Mouse (Mus musculus) heart, embryonic 13.5 days (tissue): Measurements from ENCODE around the gene Ampd3. TPM values are rescaled to one million over a fixed set of nuclear protein-coding genes. Genes with fewer than 3 reads are reported as not detected.

Source experiments
- ATAC-seq: fragments of 200-750 bp; cut with Nextera tagmentation; 2 replicates; pipeline ENCODE4 v1.8.0; 2017; ENCODE audit warnings: moderate TSS enrichment; ENCODE audit not compliant: insufficient number of reproducible peaks, low FRiP score, low TSS enrichment; ENCODE audit errors: extremely low read depth
- H3K27ac ChIP-seq: fragments of 300-500 bp; sonication (generic); replicated peaks from 2 replicates; pipeline ENCODE4 v1.5.1; 2015; ENCODE audit warnings: moderate library complexity, mild to moderate bottlenecking, inconsistent platforms
- H3K27me3 ChIP-seq: fragments of 300-500 bp; sonication (generic); replicated peaks from 2 replicates; pipeline ENCODE4 v1.6.1; 2015; ENCODE audit warnings: mild to moderate bottlenecking, inconsistent platforms
- H3K36me3 ChIP-seq: fragments of 300-500 bp; sonication (generic); 2 replicates; pipeline ENCODE4 v1.6.1; 2015; ENCODE audit warnings: mild to moderate bottlenecking, inconsistent platforms
- H3K4me1 ChIP-seq: fragments of 300-500 bp; sonication (generic); 2 replicates; pipeline ENCODE4 v1.6.1; 2015; ENCODE audit warnings: inconsistent platforms
- H3K4me2 ChIP-seq: fragments of 300-500 bp; sonication (generic); 2 replicates; pipeline ENCODE4 v1.6.1; 2015; ENCODE audit warnings: inconsistent platforms, mild to moderate bottlenecking, moderate library complexity
- H3K4me3 ChIP-seq: fragments of 300-500 bp; sonication (generic); 2 replicates; pipeline ENCODE4 v1.5.1; 2015; ENCODE audit warnings: moderate library complexity, mild to moderate bottlenecking, inconsistent platforms
- H3K9ac ChIP-seq: fragments of 300-500 bp; sonication (generic); 2 replicates; pipeline ENCODE4 v1.6.1; 2015; ENCODE audit warnings: inconsistent platforms, mild to moderate bottlenecking, moderate library complexity
- H3K9me3 ChIP-seq: fragments of 300-500 bp; sonication (generic); 2 replicates; pipeline ENCODE4 v1.6.1; 2016; ENCODE audit warnings: inconsistent platforms
- WGBS: fragments of 180-500 bp; shearing (Covaris S2); methylation state at CpG from one replicate; pipeline ENCODE4 v1.1.7; 2015; ENCODE audit warnings: mixed read lengths; 5-methylcytosine and 5-hydroxymethylcytosine counted together
- polyA plus RNA-seq: library from polyadenylated mRNA; unstranded; fragments of >200 nt; fragmentation: Nextera tagmentation; extraction: Ambion mirVana; gene quantifications from 2 replicates; pipeline ENCODE4 v1.2.1, GENCODE M21; 2015

Gene Ampd3
- polyA plus RNA-seq, 1 experiment from 2014 or later: 5.1 TPM

DNA sequence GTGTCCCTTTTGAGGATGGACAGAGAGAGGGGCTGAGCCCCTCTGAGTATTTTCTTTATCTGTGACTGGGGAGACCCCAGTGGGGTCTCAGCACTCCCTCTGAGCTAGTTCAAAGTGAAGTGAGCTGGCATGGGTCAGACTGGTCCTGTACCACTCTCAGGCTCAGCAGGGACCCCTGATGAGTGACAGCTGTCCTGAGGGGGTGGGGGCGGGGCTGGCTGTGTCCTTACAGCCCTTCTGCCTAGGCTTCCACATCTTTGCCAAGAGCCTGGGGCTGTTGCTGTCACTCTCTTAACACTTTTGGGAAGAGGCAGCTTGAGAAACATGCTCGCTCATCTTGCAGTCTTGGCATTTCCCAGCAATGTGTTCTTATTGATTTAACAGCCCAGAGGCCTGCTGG is 27.8 kb upstream of the Ampd3 start:
- Histone ChIP-seq H3K9me3 (peaks cover 7% of the 10 kb centered on the region; the same call in 1 of the 2 replicates), H3K27ac (no peak overlapping the region), H3K36me3 (no peaks in the 10 kb centered on the region), H3K4me3 (no peak overlapping the region), H3K4me1 (peaks cover 4% of the 10 kb centered on the region), H3K27me3 (no peaks in the 10 kb centered on the region), H3K9ac (no peak overlapping the region), H3K4me2 (no peak overlapping the region)
- WGBS: 55% methylated on average over 2 of the region's 2 CpGs
- no peak for ATAC-seq

DNA sequence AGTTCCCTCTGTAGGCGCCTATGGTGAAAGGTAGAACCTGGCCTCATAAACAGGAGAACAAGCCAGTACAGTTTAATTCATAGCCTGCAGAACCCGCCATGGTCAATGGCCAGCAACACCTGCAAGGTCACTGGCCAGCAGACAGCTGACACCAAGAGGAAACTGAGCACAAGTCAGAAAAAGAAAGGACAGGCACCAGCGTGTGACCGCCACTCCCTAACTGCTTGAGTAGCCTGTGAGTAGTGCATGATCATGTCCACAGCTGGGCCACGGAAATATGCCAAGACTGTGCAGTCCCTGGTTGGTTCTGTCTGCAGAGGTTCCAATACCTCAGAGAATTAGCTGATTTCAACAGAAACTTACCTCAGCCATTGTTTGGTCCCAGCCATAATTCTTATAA is 26.0 kb upstream of the Ampd3 start:
- ATAC-seq: no peak
- no peaks in the 10 kb centered on the region for H3K9me3 ChIP-seq
- WGBS: 79% methylated on average over 5 of the region's 5 CpGs

DNA sequence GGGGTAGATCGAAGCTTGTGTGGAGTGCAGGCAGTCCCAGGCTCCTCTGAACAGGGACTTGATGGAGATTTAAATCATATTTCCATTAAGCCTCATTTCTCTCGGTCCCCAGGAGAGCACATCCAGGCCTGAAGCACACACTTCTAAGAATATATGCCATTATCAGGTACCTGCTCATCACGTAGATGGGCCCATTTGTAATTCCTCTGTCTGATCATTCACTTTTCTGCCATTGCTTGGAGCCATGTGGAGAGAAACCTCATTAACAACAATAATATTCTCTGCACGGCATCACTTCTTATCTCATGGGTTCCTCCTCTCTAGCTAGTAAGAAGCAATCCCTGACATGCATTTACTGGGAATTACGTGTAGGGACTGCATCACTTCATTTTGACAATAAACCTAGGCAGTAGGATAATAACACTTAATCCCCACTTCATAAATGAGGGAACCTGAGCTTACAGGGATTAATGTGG is 21.9 kb upstream of the Ampd3 start:
- no peaks in the 10 kb centered on the region; the same call in 1 of the 2 replicates for H3K27me3 ChIP-seq
- 67% methylated on average over 5 of the region's 5 CpGs for WGBS
- no peak overlapping the region for H3K4me3 ChIP-seq
- H3K4me1 ChIP-seq: no peaks in the 10 kb centered on the region
- no peak overlapping the region for H3K9ac ChIP-seq
- H3K36me3 ChIP-seq: no peaks in the 10 kb centered on the region
- H3K4me2 ChIP-seq: no peak overlapping the region
- ATAC-seq: no peak
- no peak overlapping the region for H3K27ac ChIP-seq
- H3K9me3 ChIP-seq: no peaks in the 10 kb centered on the region

More for the DNA sequence above, 26.0 kb upstream of the Ampd3 start:
- Histone ChIP-seq H3K36me3 (no peaks in the 10 kb centered on the region), H3K9ac (no peak overlapping the region), H3K27me3 (no peaks in the 10 kb centered on the region; the same call in 1 of the 2 replicates), H3K27ac (no peak overlapping the region), H3K4me2 (no peak overlapping the region), H3K4me1 (peaks cover 4% of the 10 kb centered on the region), H3K4me3 (no peak overlapping the region)

DNA sequence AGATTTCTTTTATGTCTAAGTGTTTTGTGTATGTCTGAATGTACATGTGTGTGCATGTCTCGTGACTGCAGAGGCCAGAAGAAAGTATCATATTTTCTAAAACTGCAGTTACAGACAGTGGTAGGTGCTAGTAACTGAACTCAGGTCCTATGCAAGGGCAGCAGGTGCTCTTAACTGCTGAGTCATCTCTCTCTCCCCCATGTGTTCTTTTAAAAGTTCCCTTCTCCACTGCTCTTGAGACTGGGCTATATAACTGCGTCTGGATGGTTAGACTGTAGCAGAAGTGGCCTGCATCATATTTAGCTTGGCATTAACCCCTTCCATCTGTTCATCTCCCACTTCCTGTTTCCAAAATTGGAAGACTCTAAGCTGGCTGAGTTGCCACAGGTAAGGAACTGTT is 21.2 kb upstream of the Ampd3 start:
- Histone ChIP-seq H3K9ac (no peak overlapping the region), H3K4me2 (no peak overlapping the region), H3K4me1 (no peaks in the 10 kb centered on the region), H3K4me3 (no peak overlapping the region), H3K27ac (no peak overlapping the region), H3K36me3 (no peaks in the 10 kb centered on the region), H3K9me3 (no peaks in the 10 kb centered on the region), H3K27me3 (no peaks in the 10 kb centered on the region; the same call in 1 of the 2 replicates)
- no peak for ATAC-seq
- WGBS: 50% methylated on average over 2 of the region's 2 CpGs

DNA sequence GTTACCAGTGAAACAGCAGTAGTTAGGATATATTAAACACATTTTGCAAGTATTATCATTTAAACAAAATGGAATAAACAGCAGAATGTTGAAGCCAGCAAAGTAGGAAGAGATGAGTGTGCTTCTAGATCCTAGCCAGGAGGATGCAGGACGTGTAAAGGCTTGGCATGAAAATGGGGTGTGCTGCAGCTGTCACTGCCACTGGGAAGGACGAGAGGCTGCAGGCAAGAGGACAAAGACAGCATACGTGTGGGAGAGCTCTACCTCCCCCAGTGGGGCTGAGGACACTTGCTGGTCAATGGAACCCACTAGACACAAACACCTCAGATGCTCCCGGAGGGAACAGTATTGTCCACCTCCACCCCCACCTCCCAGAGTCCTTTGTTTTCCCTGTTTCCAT is 17.2 kb upstream of the Ampd3 start:
- Histone ChIP-seq H3K27me3 (no peaks in the 10 kb centered on the region; the same call in 1 of the 2 replicates), H3K4me2 (no peak overlapping the region), H3K4me3 (no peak overlapping the region), H3K36me3 (no peaks in the 10 kb centered on the region), H3K27ac (no peak overlapping the region), H3K9me3 (no peaks in the 10 kb centered on the region), H3K9ac (no peak overlapping the region), H3K4me1 (no peaks in the 10 kb centered on the region)
- 55% methylated on average over 4 of the region's 4 CpGs for WGBS
- no peak for ATAC-seq

DNA sequence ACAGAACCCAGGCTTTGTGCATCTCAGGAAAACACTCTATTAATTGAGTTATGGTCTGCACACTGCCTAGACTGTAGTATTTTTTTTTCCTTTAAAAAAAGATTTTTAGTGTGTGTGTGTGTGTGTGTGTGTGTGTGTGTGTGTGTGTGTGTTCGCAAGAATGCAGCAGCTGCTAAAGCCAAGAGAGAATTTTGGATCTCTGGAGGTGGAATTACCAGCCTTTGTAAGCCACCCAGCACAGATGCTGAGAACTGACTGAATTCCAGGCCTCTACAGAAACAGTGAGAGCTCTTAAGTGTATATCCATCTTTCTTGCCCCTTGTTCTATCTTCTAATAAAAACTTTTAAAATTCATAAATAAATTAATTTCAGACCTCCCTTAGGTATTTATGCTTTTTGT is 16.4 kb upstream of the Ampd3 start:
- Histone ChIP-seq H3K9ac (no peak overlapping the region), H3K4me2 (no peak overlapping the region), H3K9me3 (no peaks in the 10 kb centered on the region), H3K4me3 (no peak overlapping the region), H3K27ac (no peak overlapping the region), H3K4me1 (no peaks in the 10 kb centered on the region), H3K36me3 (no peaks in the 10 kb centered on the region), H3K27me3 (no peaks in the 10 kb centered on the region)
- ATAC-seq: no peak
- 40% methylated on average over 1 of the region's 1 CpGs for WGBS

DNA sequence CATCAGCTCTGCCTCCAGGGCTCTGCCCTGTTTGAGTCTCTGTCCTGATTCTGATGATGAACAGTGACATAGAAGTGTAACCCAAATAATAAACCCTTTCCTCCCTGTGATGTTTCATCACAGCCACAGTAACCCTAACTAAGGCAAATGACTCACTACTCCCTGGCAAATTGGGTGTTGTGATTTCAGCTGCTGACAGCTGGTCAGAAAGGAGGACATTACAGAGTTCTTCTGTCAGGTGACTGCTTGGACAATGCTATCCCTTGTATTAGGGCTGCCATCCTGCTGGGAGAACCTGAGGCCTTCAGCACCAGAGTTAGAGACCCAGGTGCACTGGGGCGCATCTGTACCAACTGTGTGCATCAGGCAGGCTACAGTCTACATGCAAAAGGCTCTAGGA is 14.7 kb upstream of the Ampd3 start:
- no peak overlapping the region for H3K4me2 ChIP-seq
- 83% methylated on average over 1 of the region's 1 CpGs for WGBS
- H3K4me1 ChIP-seq: no peaks in the 10 kb centered on the region
- no peaks in the 10 kb centered on the region for H3K9me3 ChIP-seq
- no peak for ATAC-seq
- no peak overlapping the region for H3K9ac ChIP-seq
- no peaks in the 10 kb centered on the region for H3K36me3 ChIP-seq
- no peak overlapping the region for H3K4me3 ChIP-seq
- H3K27ac ChIP-seq: no peak overlapping the region
- no peaks in the 10 kb centered on the region for H3K27me3 ChIP-seq

DNA sequence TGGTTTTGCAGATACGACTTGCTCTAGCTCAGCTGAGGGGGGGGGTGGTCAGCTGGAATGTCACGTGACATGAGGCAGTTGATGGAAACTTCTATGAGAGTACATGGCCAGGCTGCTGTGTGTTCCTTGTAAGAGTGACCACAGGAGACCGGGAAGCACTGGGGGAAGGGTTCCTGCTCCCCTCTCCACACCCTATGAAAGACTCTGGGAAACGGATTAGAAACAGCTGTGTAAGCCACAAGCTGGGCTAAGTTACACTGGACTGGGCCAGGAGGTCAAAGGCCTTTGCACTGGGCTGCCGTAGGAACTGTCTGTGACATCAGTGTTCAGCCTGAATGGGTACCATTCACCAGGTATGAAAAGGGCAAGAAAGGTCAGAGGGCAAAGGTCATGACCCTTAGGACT is 14.1 kb upstream of the Ampd3 start:
- H3K36me3 ChIP-seq: no peaks in the 10 kb centered on the region
- H3K27ac ChIP-seq: no peak overlapping the region
- H3K27me3 ChIP-seq: no peaks in the 10 kb centered on the region
- WGBS: 53% methylated on average over 5 of the region's 5 CpGs
- no peak overlapping the region for H3K9ac ChIP-seq
- ATAC-seq: no peak
- H3K4me2 ChIP-seq: no peak overlapping the region
- no peaks in the 10 kb centered on the region for H3K4me1 ChIP-seq
- no peak overlapping the region for H3K4me3 ChIP-seq
- H3K9me3 ChIP-seq: no peaks in the 10 kb centered on the region

DNA sequence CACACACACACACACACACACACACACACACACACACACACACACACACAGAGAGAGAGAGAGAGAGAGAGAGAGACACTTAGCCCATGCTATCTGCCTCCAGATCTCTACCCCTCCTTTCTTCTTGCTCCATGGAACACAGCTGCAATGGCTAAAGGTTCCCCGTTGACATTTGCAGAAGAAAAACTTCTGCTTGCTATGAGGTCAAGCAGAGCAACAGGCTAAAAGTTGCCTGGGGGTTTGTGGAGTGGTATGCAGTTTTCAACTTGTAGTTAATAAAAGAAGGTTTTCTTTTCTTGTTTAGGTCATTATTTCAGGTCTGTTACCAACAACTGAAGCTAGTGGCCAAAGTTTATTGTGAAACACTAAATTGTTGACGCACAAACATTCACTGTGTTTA is 11.6 kb upstream of the Ampd3 start:
- no peak overlapping the region for H3K9ac ChIP-seq
- no peaks in the 10 kb centered on the region for H3K9me3 ChIP-seq
- no peak overlapping the region for H3K4me2 ChIP-seq
- H3K27ac ChIP-seq: no peak overlapping the region
- no peaks in the 10 kb centered on the region for H3K27me3 ChIP-seq
- no peaks in the 10 kb centered on the region for H3K36me3 ChIP-seq
- 60% methylated on average over 2 of the region's 2 CpGs for WGBS
- no peak for ATAC-seq
- H3K4me3 ChIP-seq: no peak overlapping the region
- H3K4me1 ChIP-seq: no peaks in the 10 kb centered on the region

DNA sequence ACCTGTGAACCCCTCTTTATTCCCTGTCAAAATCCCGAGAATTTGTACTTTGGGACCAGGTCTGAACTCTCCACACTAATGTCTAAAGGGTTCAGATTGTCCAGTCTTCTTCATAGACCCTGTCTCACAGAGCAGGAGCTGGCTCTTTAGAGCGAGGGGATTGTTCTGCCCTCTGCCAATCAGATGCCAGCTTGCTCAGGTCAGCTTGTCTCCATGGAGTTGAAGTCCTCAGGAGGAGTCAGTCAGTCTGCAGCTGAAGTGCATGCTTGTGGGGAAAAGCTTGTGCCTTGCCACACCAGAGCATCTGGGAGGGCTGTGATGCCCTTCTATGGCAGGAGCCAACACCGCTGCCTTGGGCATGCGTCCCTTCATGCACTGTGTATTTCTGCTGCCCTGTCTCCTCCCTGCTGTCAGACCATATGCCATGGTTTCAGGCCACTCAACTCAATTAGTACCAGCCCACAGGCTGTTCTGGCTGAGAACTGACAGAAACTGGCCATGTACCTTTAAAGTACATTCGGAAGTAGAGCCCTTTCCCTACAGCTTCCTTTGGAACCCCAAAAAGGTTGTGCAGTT is 5.3 kb upstream of the Ampd3 start:
- H3K9ac ChIP-seq: no peak overlapping the region
- H3K27ac ChIP-seq: no peak overlapping the region
- WGBS: 62% methylated on average over 5 of the region's 5 CpGs
- no peak for ATAC-seq
- peaks cover 4% of the 10 kb centered on the region; the same call in 1 of the 2 replicates for H3K27me3 ChIP-seq
- no peak overlapping the region for H3K4me3 ChIP-seq
- H3K36me3 ChIP-seq: no peaks in the 10 kb centered on the region
- no peak overlapping the region for H3K4me2 ChIP-seq
- H3K4me1 ChIP-seq: peaks cover 3% of the 10 kb centered on the region
- no peaks in the 10 kb centered on the region for H3K9me3 ChIP-seq

DNA sequence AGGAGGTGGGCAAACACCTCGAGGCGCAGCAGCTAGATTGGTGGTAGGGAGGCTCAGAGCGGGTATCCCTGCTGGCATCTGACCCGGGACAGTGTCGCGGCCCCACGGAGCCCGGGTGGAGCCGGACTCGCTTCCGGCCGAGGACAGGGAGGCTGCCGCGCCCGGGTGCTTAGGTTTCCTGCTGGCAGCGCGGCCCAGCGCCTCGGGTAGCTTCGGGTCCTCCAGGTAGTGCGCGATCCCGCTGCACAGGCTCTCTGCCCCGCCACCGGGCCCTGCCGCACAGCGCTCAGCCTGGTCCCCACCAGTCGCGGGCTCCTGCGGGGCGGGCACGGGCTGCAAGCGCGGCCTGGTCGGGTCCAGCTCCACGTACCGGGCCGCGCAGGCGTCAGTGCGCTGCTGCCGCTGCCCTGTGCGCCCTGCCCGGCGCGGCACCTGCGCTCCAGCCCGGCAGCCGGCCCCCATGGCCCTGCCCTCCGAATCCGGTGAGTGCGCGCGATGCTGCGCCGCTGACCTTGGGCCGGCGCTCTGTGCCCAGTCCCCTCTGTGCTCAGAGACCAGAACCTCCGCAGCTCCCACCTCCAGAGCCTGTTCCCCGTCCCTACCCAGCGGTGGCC is 552 bp downstream of the Ampd3 start:
- Histone ChIP-seq H3K27ac (peak overlapping the region; percentile 39), H3K36me3 (no peaks in the 10 kb centered on the region), H3K4me3 (peak overlapping the region; percentile 72), H3K4me2 (peak overlapping the region; percentile 98), H3K27me3 (peaks cover 25% of the 10 kb centered on the region), H3K4me1 (peaks cover 52% of the 10 kb centered on the region), H3K9me3 (no peaks in the 10 kb centered on the region), H3K9ac (peak overlapping the region; percentile 90)
- 0 out of 2 replicates have a peak, but pooled peaks have one; percentile 28 for ATAC-seq
- under 1% methylated on average over 59 of the region's 61 CpGs for WGBS

DNA sequence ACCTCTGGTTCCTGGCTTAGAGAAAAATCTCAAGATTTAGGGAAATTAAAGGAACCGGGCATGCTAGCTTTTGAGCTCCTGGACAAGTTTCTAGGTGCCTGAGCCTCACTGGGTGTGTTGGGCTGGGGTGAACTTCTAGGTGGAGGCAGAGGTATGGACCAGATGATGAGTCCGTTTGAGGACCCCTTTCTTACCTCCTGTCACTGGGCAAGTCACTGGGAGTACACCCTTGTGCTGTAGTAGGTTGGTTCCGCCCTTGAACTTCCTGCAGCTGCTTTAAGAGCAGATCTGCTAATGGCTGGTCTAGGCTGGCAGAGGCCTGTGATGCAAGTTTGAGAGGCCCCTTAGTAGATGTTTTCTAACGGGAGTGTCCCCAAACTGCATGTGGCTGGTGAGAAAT is 1.1 kb downstream of the Ampd3 start:
- Histone ChIP-seq H3K4me3 (peak overlapping the region; percentile 72), H3K4me1 (peaks cover 57% of the 10 kb centered on the region), H3K9me3 (no peaks in the 10 kb centered on the region), H3K9ac (peak overlapping the region; percentile 90), H3K27ac (peak overlapping the region; percentile 39; the same call in 1 of the 2 replicates), H3K36me3 (no peaks in the 10 kb centered on the region), H3K4me2 (peak overlapping the region; percentile 98), H3K27me3 (peaks cover 25% of the 10 kb centered on the region)
- ATAC-seq: no peak
- WGBS: 34% methylated on average over 4 of the region's 4 CpGs
